Mouse (Mus musculus) kidney, embryonic 16.5 days (tissue): ENCODE measurements at regions not wholly inside any gene's neighbourhood (a gene's known extent, or its start where the extent isn't known, plus 50 kb on each side); places are given as distances from the start of the nearest gene placed in this dataset.

Source experiments
- ATAC-seq: fragments of 200-750 bp; cut with Nextera tagmentation; 2 replicates; pipeline ENCODE4 v1.8.0; 2017; ENCODE audit warnings: moderate TSS enrichment; ENCODE audit not compliant: low FRiP score, low TSS enrichment
- H3K27ac ChIP-seq: fragments of 300-500 bp; sonication (generic); 2 replicates; pipeline ENCODE4 v1.5.1; 2014; ENCODE audit warnings: low read length
- H3K27me3 ChIP-seq: fragments of 300-500 bp; sonication (generic); 2 replicates; pipeline ENCODE4 v1.6.1; 2014; ENCODE audit warnings: low read length, control low read depth, mixed read lengths; ENCODE audit not compliant: insufficient read depth
- H3K36me3 ChIP-seq: fragments of 300-500 bp; sonication (generic); 2 replicates; pipeline ENCODE4 v1.6.1; 2014; ENCODE audit warnings: low read length, control low read depth, mixed read lengths; ENCODE audit not compliant: insufficient read depth
- H3K4me1 ChIP-seq: fragments of 300-500 bp; sonication (generic); 2 replicates; pipeline ENCODE4 v1.6.1; 2014; ENCODE audit warnings: low read length, control low read depth, mixed read lengths; ENCODE audit not compliant: insufficient read depth
- H3K4me2 ChIP-seq: fragments of 300-500 bp; sonication (generic); replicated peaks from 2 replicates; pipeline ENCODE4 v1.6.1; 2014; ENCODE audit warnings: low read depth, low read length
- H3K4me3 ChIP-seq: fragments of 300-500 bp; sonication (generic); 2 replicates; pipeline ENCODE4 v1.5.1; 2014; ENCODE audit warnings: mild to moderate bottlenecking, low read length
- H3K9ac ChIP-seq: fragments of 300-500 bp; sonication (generic); replicated peaks from 2 replicates; pipeline ENCODE4 v1.6.1; 2014; ENCODE audit warnings: low read length
- H3K9me3 ChIP-seq: fragments of 300-500 bp; sonication (generic); 2 replicates; pipeline ENCODE4 v1.6.1; 2016; ENCODE audit warnings: low read length, control low read depth
- WGBS: fragments of 180-500 bp; shearing (Covaris S2); extraction: QIAGEN DNeasy Blood & Tissue Kit; methylation state at CpG from one replicate; pipeline ENCODE4 v1.1.7; 2014; 5-methylcytosine and 5-hydroxymethylcytosine counted together

DNA sequence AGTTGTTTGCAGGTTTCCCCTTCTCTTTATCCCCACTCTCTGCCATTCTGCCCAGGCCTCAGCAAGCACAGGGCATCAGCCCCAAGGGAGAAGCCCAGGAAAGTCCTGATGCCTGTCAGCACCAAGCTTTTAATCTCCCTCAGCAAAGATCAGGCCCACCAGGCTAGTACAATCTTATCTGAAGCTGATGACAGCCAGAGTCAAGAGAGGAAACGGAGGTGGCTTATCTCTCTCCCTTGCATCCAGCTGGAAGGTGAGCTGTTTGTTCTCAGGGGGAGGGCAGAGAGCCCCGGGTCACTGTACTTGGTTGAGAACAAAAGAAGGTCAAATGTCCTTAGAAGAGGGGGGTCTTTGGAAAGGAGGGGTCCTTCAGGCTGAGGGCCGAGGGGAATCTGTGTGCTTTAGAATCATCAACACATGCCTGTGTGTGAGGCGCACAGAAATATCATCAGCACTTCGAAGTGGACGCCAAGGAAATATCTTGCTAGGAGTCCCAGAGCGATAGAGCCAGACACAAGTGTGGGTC is 246.8 kb downstream of the Rybp start:
- Histone ChIP-seq H3K9me3 (no peaks in the 10 kb centered on the region), H3K4me3 (no peak overlapping the region), H3K4me1 (no peaks in the 10 kb centered on the region), H3K27ac (no peak overlapping the region), H3K27me3 (peaks cover 7% of the 10 kb centered on the region; the same call in 1 of the 2 replicates), H3K36me3 (no peaks in the 10 kb centered on the region), H3K9ac (no peak overlapping the region), H3K4me2 (no peak overlapping the region)
- whole genome bisulfite sequencing, result 42% methylated on average over 7 of the region's 7 CpGs
- ATAC-seq, result no peak; the same call in 1 of the 2 replicates

GRCm38 (mm10) chr6:100032701-100033100 is 254.6 kb downstream of the Rybp start:
- Histone ChIP-seq H3K4me2 (no peak overlapping the region), H3K9me3 (no peaks in the 10 kb centered on the region), H3K4me1 (no peaks in the 10 kb centered on the region), H3K4me3 (no peak overlapping the region), H3K9ac (no peak overlapping the region), H3K36me3 (no peaks in the 10 kb centered on the region), H3K27me3 (no peaks in the 10 kb centered on the region), H3K27ac (no peak overlapping the region)
- WGBS, result 79% methylated on average over 10 of the region's 10 CpGs
- no peak for ATAC-seq

DNA sequence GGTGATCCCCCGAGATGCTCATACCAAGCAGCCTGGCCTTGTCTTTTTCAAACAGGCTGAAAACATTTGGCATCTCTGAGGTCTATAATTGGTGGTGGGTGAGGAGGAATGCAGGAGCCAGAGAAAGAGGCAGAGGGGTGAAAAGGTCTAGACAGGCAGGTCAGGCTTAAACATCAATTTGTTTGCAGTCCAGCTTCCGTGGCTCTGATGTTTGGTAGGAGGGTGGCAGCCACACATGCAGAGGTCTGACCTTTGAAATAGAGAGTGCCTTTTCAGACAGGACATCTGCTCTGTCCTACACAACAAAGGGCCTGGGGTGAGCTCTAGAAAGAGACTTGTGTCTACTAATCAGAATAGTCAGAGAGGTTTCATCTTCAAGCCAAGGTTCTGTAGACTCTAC is 256.8 kb downstream of the Rybp start:
- H3K9me3 ChIP-seq, result no peaks in the 10 kb centered on the region

DNA sequence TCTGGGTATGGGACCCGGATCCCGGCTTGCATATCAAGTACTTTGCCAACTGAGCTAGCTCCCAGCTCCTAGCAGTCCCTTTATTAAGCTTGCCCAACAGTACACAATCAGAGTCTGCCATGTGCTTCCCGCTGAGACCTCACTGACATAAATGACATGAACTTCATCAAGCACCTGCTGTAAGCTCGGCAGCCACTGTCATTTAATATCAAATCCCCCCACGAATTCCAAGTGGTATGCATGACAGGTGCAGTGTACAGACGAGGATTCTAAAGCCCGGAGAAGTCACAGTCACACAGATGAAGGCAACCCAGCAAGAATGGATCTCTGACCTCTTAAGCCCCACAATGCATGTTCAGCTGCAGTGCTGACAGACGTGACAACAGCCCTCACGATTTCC is 257.3 kb downstream of the Rybp start:
- Histone ChIP-seq H3K4me2 (no peak overlapping the region), H3K4me3 (no peak overlapping the region), H3K36me3 (no peaks in the 10 kb centered on the region), H3K27ac (no peak overlapping the region), H3K9me3 (no peaks in the 10 kb centered on the region), H3K4me1 (no peaks in the 10 kb centered on the region), H3K27me3 (no peaks in the 10 kb centered on the region), H3K9ac (no peak overlapping the region)
- WGBS, result 53% methylated on average over 9 of the region's 9 CpGs
- ATAC-seq, result no peak

More for the DNA sequence above, 256.8 kb downstream of the Rybp start:
- Histone ChIP-seq H3K9ac (no peak overlapping the region), H3K4me3 (no peak overlapping the region), H3K36me3 (no peaks in the 10 kb centered on the region), H3K4me2 (no peak overlapping the region), H3K4me1 (no peaks in the 10 kb centered on the region), H3K27me3 (no peaks in the 10 kb centered on the region), H3K27ac (no peak overlapping the region)
- WGBS, result 31% methylated on average over 2 of the region's 2 CpGs
- ATAC-seq, result no peak

DNA sequence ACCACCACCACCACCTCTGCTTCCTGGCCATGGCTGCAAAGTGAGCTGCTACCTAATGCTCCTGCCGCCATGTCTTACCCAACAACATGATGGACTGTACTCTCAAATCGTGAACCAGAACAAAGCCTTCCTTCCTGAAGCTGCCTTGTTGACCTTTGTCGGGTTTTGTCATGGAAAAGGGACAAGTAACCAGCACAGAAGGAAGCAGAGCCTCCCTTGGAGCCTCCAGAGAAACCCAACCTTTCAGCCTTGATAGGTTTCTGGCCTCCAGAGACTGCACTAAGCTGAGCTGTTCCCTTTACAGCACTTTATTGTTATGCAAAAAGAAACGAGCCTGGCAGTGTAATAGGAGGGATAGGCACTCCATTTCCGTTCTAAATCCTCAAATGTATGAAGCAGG is 259.8 kb downstream of the Rybp start:
- Histone ChIP-seq H3K27me3 (no peaks in the 10 kb centered on the region), H3K9me3 (no peaks in the 10 kb centered on the region), H3K4me3 (no peak overlapping the region), H3K4me2 (no peak overlapping the region), H3K36me3 (no peaks in the 10 kb centered on the region), H3K27ac (no peak overlapping the region), H3K9ac (no peak overlapping the region), H3K4me1 (no peaks in the 10 kb centered on the region)
- WGBS, result 54% methylated on average over 5 of the region's 5 CpGs
- no peak for ATAC-seq

GRCm38 (mm10) chr6:100025531-100025951 is 261.7 kb downstream of the Rybp start:
- H3K4me2 ChIP-seq, result no peak overlapping the region

DNA sequence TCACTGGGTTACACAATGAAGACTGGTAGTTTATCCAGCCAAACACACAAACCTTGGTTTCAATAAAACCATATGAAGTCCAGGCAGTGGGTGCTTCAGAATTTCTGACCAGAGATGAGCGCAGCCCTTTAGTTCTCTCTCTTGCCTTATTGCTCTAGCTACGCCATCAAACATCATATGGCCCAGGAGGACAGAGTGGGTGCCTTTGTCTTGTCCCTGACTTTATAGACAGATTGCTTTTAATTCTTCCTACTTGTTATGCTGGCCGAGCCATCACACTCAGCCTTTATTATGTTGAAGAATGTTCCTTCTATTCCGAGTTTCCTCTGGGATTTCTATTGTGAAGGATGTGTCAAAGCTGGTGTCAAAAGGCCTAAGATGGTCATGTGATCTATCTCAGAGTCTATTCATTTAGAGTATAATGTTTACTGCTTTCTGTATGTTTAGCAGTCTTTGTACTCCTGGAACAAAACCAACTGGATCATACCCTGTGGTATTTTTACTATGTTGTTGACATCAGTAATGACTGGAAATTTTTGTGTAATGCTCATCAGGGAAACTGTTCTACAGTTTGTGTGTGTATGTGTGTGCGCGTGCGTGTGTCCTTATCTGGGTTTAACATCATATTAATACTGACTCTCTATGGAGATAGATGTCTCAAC is 263.7 kb downstream of the Rybp start:
- Histone ChIP-seq H3K27ac (no peak overlapping the region), H3K4me3 (no peak overlapping the region), H3K27me3 (no peaks in the 10 kb centered on the region), H3K36me3 (no peaks in the 10 kb centered on the region), H3K9ac (no peak overlapping the region), H3K4me1 (no peaks in the 10 kb centered on the region), H3K9me3 (no peaks in the 10 kb centered on the region), H3K4me2 (no peak overlapping the region)
- ATAC-seq, result no peak
- 87% methylated on average over 7 of the region's 7 CpGs for WGBS

More at GRCm38 (mm10) chr6:100025531-100025951, 261.7 kb downstream of the Rybp start:
- no peak overlapping the region for H3K9ac ChIP-seq
- no peak for ATAC-seq
- H3K27ac ChIP-seq, result no peak overlapping the region
- no peaks in the 10 kb centered on the region for H3K36me3 ChIP-seq
- H3K27me3 ChIP-seq, result no peaks in the 10 kb centered on the region
- H3K4me3 ChIP-seq, result no peak overlapping the region
- no peaks in the 10 kb centered on the region for H3K9me3 ChIP-seq
- no peaks in the 10 kb centered on the region for H3K4me1 ChIP-seq
- WGBS, result 51% methylated on average over 5 of the region's 5 CpGs

GRCm38 (mm10) chr6:100019016-100019415 is 268.3 kb downstream of the Rybp start:
- Histone ChIP-seq H3K9ac (no peak overlapping the region), H3K4me2 (no peak overlapping the region)
- WGBS, result 63% methylated on average over 3 of the region's 3 CpGs

DNA sequence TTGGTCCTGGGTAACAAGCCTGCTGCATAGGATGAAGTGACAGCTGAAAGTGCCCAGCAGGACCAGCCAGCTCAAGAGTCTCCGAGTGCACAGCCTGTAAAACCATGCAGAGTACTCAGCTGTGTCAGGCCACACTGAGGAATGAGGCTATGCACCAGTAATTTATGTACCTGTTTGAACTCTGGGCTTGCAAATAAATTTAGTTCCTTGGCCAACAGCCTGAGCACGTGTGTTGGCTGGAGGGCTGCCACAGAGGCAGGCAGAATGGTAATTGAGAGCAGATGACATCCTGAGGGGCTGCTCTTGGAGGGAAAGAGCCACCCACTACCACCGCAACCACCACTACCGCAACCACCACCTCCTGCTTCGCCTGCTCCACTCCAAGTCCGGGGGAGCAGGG is 273.3 kb downstream of the Rybp start:
- Histone ChIP-seq H3K4me2 (0 out of 2 replicates have a peak overlapping the region, but pooled peaks have one; percentile 13), H3K9me3 (no peaks in the 10 kb centered on the region), H3K4me1 (peaks cover 37% of the 10 kb centered on the region), H3K9ac (no peak overlapping the region), H3K27ac (no peak overlapping the region), H3K4me3 (no peak overlapping the region), H3K27me3 (peaks cover 35% of the 10 kb centered on the region), H3K36me3 (no peaks in the 10 kb centered on the region)
- peak; percentile 85 for ATAC-seq
- WGBS, result under 1% methylated on average over 6 of the region's 6 CpGs

More at GRCm38 (mm10) chr6:100019016-100019415, 268.3 kb downstream of the Rybp start:
- no peaks in the 10 kb centered on the region for H3K36me3 ChIP-seq
- no peaks in the 10 kb centered on the region for H3K9me3 ChIP-seq
- H3K27ac ChIP-seq, result no peak overlapping the region
- H3K4me3 ChIP-seq, result no peak overlapping the region
- no peak for ATAC-seq
- H3K4me1 ChIP-seq, result peaks cover 6% of the 10 kb centered on the region
- H3K27me3 ChIP-seq, result peaks cover 16% of the 10 kb centered on the region; the same call in 1 of the 2 replicates

- 0% methylated on average over 17 of the region's 17 CpGs for WGBS
- Histone ChIP-seq H3K9me3 (no peaks in the 10 kb centered on the region), H3K4me1 (peaks cover 37% of the 10 kb centered on the region), H3K4me2 (peak overlapping the region; percentile 42), H3K4me3 (peak overlapping the region; percentile 12; the same call in 1 of the 2 replicates), H3K27ac (peak overlapping the region; percentile 70), H3K9ac (0 out of 2 replicates have a peak overlapping the region, but pooled peaks have one; percentile 18), H3K27me3 (peaks cover 26% of the 10 kb centered on the region), H3K36me3 (no peaks in the 10 kb centered on the region)
- peak; percentile 89 for ATAC-seq
Measured at GRCm38 (mm10) chr6:100011520-100012062, 275.7 kb downstream of the Rybp start.
